Mouse (Mus musculus) T-cell, adult 2 months (primary cell): ENCODE data around the gene Phip.

Experiments used
- DNase-seq: peaks from one replicate; pipeline ENCODE4 v3.0.0; 2022; ENCODE audit warnings: low spot score

The Phip gene

DNA sequence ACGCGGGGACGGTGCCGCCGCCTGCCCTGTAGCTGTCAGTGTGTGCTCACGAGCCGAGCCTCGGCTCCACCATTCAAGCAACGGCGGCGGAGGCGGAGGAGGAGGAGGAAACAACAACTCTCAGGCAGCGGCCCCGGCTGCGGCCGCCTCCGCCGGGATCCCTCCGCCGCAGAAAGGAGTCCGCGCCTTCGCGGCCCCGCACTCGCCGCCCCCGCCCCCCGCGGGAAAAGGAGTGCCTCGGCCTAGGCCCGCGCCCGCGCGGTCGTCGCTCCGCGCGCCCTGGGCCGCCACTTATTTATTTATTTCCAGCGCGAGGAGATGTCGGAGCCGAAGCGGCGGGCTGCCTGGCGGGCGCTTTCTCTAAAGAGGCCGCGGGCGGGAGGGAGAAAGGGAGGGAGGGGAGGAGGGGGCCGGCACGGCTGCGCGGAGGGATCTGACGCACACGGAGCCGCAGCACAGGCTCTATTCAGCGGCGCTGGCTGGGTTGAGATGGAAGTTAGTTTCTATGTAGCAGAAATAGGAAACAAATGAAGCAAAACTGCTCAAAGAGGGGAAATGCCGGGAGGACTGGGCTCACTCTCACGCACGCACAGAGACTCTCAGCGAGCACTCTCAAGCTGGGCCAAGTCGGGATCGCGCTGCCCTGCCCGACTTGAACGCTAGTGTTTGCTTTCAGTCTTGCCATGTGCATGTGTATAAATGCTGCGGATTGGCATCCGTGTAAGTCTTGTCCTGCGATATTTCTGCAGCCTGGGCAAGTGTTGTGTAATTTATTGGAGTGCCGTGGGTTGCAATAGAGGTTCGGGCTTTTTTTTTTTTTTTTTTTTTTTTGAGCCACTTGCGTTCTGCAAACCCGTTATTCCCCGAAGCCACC is at the start of gene Phip:
Gene Phip (minus strand): TSS at position 175 of the 874 bp plus-strand sequence.
- peak; percentile 92 for DNase-seq

DNA sequence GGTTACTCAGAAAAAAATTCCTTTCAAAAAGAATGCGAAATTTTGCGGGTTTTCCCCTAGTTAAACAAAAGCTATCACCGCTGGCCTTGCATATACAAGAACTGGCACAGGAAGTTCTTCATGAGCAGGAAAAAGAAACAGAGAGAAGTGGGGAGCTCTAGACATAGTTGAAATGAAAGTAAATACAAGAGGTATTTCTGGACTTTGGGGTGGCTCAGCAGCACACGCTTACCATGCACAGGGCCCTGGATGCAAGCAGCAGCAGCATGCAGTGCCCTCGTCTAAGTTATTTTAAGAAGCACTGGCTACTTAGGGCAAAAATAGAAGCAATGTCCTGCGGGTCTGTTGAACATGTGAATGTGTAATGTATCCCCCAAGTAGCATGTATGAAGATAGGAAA is 48.4 kb upstream of the Phip start:
- no peak for DNase-seq

GRCm38 (mm10) chr9:83014516-83014915 is 39.2 kb upstream of the Phip start:
- DNase-seq, result no peak

GRCm38 (mm10) chr9:83008306-83008705 is 33.0 kb upstream of the Phip start:
- no peak for DNase-seq

DNA sequence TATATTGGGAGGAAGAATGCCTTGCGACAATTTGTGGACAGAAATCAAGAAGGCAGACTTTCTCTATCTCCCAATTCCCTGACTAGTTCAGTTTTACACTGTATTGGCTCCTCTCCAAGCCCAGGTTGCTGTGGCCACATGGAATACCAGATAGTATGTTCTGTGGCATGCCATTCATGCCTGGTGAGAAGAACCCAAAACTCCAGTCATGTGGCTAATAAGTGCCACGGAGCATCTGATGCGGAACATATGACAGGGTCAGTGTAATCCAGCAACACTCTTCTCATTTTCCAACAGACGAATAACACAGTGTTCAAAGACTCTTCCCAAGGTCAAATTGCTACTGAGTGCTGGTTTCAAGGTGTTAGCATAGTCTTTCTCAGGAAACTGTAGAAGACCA is 26.0 kb upstream of the Phip start:
- DNase-seq, result no peak

DNA sequence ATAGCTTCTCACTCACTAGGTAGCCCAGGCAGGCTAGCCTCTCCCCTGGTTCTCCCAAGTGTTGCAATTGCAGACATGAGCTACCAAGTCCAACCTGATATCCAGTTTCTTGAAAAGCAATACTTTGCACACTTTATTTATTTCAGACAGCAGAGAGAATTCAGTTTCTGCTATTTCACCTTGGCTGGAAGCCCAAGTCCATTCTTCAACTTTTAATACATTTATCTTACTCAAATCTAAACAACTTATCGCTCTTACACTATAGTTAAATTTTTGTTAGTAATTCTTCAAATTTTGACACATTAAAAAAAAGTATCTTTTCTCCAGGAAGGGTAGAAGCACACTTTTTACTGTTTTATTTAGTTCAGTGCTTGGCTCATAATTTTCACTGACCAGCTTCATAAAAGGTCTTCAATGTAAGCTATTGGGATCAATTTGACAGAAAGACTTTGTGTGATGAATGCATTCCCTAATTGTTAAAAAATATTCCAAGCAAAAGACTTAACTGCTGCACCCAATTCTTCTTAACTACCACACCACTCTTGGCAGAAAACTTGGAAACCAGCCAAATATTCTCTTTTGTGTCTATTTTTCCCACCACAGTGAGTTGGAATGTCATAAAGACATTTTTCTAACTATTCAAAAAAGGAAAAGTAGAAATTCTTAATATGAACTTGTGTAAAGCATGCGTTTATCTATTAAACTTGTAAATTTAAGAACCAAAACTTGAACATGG is 22.6 kb upstream of the Phip start:
- no peak for DNase-seq

GRCm38 (mm10) chr9:82976936-82977335 is 1.6 kb upstream of the Phip start:
- DNase-seq, result no peak

GRCm38 (mm10) chr9:82976219-82976618 is 903 bp upstream of the Phip start:
- DNase-seq, result no peak

DNA sequence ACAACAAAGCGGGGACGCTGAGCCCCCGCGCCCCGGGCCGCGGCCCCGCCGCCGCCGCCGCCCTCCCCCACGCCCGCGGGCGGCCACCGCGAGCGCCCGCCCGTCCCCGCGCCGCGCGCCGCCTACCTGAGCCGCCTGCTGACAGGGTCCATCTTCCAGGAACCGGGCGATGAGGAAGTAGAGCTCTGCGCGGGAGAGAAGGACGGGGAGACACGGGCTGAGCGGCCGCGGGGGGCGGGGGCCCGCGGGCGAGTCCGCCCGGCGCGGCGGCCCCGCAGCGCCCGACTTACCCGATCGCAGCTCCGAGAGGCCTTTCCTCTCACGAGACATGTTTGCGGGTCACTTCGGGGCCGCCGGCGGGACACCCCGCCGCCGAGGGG is 364 bp downstream of the Phip start:
- DNase-seq, result no peak

DNA sequence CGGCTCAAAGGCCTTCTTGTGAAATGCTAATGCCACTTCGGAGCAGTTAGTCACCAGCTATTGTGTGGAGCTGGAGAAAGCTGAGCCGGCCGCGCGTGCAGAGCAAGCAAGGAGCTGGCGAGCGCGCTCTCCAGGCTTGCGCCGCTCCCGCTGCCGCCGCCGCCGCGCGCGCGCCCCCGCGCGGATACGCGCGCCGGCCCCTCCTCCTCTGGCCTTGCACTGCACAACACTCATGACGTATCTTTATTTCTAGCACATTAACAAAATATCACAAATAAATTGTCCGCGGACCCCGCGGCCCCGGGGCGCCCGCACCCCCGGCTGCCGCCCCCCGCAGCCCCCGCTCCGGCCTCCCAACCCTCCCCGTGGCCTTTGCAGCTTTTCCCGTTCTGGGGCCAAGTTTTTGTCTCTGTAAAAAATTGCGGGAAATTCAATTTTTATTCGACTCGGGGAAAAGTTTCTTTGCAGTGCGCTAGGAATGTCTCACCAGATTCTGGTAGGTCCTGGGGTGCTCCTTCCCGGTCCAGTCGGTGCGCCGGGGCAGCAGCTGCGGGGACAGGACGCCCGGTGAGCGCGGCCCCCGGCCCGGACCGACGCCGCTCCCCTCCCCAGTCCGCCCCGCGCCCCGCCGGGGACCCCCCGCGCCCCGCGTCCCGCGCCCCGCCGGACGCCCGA is 992 bp downstream of the Phip start:
- DNase-seq, result peak; percentile 82

DNA sequence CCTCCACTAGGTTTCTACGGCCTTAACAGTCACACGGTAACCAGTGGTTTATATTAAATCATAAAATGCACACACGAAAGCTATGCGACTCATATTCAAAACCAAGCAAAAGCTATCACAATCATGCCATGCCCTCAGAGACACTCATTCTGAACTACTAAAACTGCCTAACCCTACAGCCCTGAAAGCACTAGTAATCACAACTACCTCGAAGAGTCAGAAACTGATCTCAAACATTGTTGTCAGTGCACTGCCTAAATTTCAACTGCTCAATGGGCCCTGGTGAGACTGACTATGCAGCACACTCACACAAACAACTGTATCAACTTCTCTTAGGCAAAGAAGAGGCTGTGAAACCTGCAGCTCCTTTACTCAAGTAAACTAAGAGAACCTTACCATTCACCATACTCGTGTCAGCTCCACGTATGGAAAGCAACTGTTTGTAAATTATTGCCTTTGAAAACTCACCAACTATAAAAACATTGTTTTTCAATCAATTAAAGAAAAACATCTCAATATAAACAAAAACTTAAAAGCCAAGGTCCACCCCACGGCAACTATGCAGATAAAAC is 1.9 kb downstream of the Phip start:
- no peak for DNase-seq

- no peak for DNase-seq
Measured at GRCm38 (mm10) chr9:82971433-82971832, 3.9 kb downstream of the Phip start.

DNA sequence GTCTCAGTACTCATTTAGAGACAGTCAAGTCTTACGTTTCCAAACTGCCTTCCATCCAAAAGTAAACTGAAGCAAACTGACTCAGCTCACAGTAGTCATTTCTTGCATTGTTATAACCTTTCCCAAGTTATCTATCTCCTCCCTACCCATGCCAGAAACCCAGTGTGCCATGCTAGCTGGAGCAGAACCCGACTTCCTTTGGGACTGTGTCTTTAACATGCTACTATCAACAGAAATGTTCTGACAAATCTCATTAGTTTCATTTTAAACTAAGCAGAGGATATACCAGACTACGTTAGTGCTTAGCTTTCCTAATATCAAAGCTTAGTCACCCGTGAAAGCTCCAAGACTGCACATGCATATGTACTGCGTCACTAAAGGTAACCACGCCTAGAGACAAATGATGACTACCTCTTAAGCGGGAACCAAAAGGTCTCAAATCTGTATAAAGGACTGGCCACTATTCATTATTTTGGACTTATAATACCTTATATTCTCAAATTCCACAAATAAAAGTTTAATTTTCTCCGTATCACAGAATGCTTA is 8.2 kb downstream of the Phip start:
- no peak for DNase-seq

GRCm38 (mm10) chr9:82963981-82964380 is 11.3 kb downstream of the Phip start:
- no peak for DNase-seq

- DNase-seq, result no peak
Measured at GRCm38 (mm10) chr9:82961352-82961751, 14.0 kb downstream of the Phip start.

- DNase-seq, result no peak
Measured at GRCm38 (mm10) chr9:82955267-82955666, 20.0 kb downstream of the Phip start.

- DNase-seq, result no peak
Measured at GRCm38 (mm10) chr9:82952330-82952729, 23.0 kb downstream of the Phip start.

DNA sequence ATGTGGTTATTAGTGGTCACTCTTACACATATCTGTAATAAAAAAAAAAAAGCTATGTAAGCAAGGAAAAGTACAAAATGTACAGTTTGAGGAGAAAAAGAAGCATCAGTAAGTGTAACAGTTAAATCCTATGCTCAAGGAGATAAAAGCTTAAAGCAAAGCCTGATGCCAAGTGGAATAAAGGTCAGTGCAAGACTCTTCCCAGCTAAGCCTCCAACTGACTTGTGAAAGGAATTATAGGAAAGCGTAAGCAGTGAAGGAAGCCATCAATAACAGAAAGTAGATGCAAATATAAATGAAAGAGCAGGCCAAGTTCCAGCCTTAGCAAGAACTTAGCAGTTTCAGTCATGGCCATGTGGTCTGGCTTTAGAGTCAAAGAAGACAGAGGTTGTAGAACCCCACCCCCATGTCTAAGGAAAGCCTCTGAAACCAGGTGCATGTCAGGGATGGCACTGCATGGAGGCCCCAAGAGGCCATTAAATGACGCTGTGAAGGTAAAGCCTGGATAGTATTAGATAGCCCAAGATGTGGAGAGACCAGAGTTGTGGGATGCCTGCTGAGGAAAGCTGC is 23.8 kb downstream of the Phip start:
- no peak for DNase-seq

DNA sequence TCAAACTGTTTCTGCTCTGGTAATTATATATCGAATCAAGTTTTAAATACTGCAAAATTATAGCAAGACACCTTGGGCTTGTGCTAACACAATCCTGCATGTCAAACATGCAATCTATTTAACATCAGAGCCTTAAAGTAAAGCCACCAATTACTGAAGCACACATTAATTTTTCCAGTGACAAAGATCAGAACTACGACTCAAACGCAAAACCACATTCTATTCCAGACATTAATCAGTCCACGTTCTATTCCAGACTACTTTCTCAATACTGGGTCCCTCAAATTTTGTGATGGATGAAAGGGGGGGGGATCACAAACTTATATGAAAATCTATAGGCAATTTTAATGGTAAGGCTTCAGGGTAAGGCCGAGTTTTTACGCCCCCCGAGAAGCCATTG is 68.1 kb downstream of the Phip start:
- DNase-seq, result no peak

DNA sequence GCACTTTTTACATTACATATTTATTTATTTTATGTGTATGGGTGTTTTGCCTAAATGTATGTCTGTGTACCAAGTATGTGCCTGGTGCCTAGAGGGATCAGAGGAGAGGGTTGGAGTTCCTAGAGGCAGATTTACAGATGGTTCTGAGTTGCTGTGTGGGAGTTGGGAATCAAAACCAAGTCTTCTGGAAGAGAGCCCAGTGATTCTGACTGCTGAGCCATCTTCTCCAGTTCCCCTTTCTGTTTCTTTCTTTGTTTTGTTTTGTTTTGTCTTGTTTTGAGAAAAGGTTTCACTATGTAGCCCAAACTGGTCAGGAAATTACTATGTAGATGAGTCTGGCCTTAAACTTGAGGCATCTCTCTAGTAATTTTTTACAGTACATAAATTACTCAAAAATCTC is 86.7 kb downstream of the Phip start:
- no peak for DNase-seq

DNA sequence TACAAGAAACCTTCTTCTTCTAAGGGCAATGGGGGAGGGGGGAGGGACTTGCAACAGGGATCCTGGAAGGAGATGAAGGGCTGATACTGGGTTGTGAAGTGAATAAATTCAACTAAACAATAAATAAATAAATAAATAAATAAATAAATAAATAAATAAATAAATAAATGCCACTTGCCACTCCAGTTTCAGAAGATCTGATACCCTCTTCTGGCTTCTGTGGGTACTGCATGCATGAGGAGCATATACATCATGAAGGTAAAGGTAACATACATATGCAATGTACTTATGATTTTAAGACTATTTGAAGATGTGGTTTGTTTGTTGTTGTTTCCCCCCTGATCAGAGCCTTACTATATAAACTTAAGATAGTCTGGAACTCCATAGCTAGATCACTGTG is 91.1 kb downstream of the Phip start:
- DNase-seq, result no peak

GRCm38 (mm10) chr9:82877078-82877477 is 98.2 kb downstream of the Phip start:
- DNase-seq, result no peak
